Mouse (Mus musculus) neutrophil, adult 65 days (primary cell): ENCODE data around the gene Gm21294. TPM values are rescaled to one million over a fixed set of nuclear protein-coding genes. Genes with fewer than 3 reads are reported as not detected.

Experiments used
- total RNA-seq: library from RNA; stranded (reverse); gene quantifications from 2 replicates; pipeline ENCODE4 v1.2.4, GENCODE M21; 2023

Gene Gm21294
- total RNA-seq, result not detected in 2 replicates

GRCm38 (mm10) chrY:89052506-89052905, at the start of gene Gm21294:
Gene Gm21294 (plus strand): TSS chrY:89052806.

